Mouse (Mus musculus): ENCODE measurements around the gene Zfp213.
"Not testable (repeated sequence)": the region's sequence is repeated elsewhere in the genome, so short reads cannot be mapped to it uniquely, and the experiment has no call there.

Gene Zfp213

DNA sequence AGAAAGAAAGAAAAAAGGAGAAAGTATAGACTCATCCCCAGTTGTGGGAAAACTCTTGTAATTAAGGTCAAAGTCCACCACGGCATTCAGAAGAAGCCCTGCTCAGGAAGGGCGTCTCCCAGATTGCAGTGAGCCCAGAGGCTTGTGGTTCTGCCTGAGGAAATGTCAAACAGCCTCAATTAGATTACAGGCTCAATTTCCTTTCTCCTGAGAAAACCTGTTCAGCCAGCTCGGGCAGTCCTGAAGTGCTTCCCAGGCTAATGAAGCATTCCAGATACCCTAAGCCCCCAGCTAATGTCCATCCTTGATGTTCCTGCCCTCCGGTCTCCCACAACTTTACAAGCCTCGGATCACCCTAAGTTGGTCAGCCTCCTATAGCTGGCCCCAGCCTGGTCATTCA is 20.7 kb downstream of the Zfp213 start:
- no peak for DNase-seq

DNA sequence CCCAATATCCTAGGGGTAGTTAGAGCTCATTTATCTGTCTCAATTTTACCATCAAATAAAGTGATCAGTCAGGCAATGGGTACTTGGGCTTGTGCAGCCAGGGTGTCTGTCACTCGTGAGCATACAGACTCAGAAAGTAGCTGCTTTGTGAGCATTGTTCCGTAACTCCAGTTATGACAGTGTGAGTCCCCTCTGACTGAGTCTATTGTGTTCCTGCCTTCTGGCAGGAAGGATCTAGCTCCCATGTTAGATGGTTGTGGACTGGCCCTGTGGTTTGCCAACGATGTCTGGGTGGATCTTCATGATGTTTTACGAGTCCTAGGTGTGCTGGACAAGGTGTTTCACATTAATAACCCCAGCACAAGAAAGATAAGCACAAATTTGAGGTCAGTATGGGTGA is 21.2 kb downstream of the Zfp213 start:
- DNase-seq, result no peak

- no peak for DNase-seq
These were observed 21.9 kb downstream of the Zfp213 start for GRCm38 (mm10) chr17:23542004-23542720.

DNA sequence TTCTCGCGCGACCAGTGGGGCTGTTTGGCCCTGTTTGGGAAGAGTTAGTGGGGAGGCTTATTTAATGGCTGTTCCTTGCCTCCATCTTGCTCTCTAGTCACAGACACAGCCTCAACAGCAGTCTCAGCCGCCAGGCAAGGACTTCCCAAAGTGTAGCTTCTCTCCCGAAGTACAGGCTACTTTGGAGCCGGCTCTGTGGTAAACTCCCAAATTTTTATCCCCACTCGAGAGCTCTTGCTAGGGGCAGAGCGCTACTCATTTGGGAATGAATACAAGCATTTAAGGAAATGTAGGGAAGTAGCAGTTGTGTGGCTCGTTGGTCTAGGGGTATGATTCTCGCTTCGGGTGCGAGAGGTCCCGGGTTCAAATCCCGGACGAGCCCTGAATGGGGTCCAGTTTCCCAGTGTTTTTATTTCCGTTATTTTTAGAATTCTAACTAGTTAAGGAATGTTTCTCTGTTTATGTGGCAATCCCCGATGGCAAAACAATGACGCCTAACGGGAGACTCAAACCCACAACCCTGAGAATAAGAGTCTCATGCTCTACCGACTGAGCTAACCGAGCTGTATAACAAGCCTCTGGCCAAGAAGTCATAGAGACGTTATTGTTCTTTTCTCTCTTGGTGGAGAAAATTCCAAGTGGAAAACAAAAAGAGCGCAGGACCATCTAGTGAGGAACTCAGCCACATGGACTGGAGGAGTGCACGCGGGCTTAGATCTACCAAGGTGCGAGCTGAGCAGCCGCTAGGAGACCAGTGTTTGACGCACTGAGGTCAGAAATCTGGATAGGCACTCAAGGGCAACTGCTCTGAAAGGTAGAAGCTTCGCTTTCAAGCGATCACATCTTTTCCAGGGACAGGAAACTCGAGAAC is 23.2 kb downstream of the Zfp213 start:
- DNase-seq, result no peak

- no peak for DNase-seq
These were observed 23.9 kb downstream of the Zfp213 start for GRCm38 (mm10) chr17:23540106-23540505.

GRCm38 (mm10) chr17:23539608-23540007 is 24.4 kb downstream of the Zfp213 start:
- DNase-seq, result no peak

- no peak for DNase-seq
These were observed 25.6 kb downstream of the Zfp213 start for GRCm38 (mm10) chr17:23538299-23539015.

GRCm38 (mm10) chr17:23537554-23538255 is 26.3 kb downstream of the Zfp213 start:
- no peak for DNase-seq

DNA sequence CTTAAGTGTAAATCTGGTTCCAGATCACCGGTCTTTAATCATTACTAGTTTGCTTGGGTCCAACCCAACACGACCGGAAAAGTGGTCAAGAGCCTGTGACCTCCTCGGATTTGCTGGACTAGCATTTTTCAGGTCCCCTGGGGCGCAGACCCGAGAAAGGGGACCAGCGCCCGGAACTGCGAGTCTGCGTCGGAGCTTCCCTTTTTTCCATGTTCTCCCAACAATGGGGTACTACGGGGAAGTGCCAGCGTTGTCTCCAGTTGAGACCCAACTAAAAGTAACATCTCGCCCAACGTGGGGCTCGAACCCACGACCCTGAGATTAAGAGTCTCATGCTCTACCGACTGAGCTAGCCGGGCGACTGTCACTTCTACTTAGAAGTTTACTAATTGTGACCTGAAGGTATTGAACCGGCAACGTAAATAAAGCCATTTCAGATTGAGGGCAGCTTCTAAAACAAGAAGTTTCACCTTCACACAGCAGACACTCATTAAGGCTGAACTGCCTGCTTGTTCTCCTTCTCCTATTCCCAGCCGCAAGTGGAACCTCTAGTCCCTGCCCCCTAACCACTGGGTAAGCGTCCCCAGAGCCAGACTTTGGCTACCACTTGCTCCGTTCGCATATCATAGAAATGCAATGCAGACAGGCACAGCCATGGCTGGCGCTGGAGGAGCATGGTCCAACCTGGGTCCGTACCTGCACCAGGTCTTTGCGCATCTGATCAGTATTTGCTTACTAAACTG is 28.8 kb downstream of the Zfp213 start:
- DNase-seq, result not testable (repeated sequence)

- DNase-seq, result not testable (repeated sequence)
These were observed 30.2 kb downstream of the Zfp213 start for GRCm38 (mm10) chr17:23533591-23534490.

- DNase-seq, result not testable (repeated sequence)
These were observed 32.6 kb downstream of the Zfp213 start for GRCm38 (mm10) chr17:23531408-23531807.

- not testable (repeated sequence) for DNase-seq
These were observed 40.9 kb downstream of the Zfp213 start for GRCm38 (mm10) chr17:23522941-23523732.

- DNase-seq, result no peak
These were observed 45.2 kb downstream of the Zfp213 start for GRCm38 (mm10) chr17:23518701-23519423.

Measured in cerebellum, adult 11 months (tissue).